Mouse (Mus musculus): ENCODE results near the gene Hoxb2. TPM values are rescaled to one million over a fixed set of nuclear protein-coding genes. Genes with fewer than 3 reads are reported as not detected.
A peak's percentile ranks its signal among the peaks of the same experiment; 100 is the strongest.

Gene Hoxb2
- 45.7 and 45.9 TPM in 2 replicates for polyA plus RNA-seq (2015; fragmentation: Nextera tagmentation; extraction: Ambion mirVana)

- Histone ChIP-seq H3K9me3 (replicated peaks) (no peaks in the 10 kb centered on the region), H3K27me3 (no peaks in the 10 kb centered on the region), H3K9ac (peak within 1 kb of the TSS; percentile 94), H3K4me1 (peaks cover 71% of the 10 kb centered on the region), H3K4me2 (peak within 1 kb of the TSS; percentile 81), H3K27ac (peak within 1 kb of the TSS; percentile 99), H3K36me3 (peaks cover 14% of the 10 kb centered on the region), H3K4me3 (replicated peaks) (peak within 1 kb of the TSS; percentile 68)
- WGBS = 14% methylated on average over 2 of the region's 2 CpGs
- ATAC-seq (replicated peaks; ENCODE audit: low FRiP score) = no peak
Observed at GRCm38 (mm10) chr11:96350341-96350624, at the start of gene Hoxb2. Gene Hoxb2 (plus strand): TSS chr11:96350525.

- peak overlapping the region; percentile 96 for H3K9ac ChIP-seq
- 25% methylated on average over 10 of the region's 10 CpGs for whole genome bisulfite sequencing
- H3K27me3 ChIP-seq = no peaks in the 10 kb centered on the region
- H3K9me3 ChIP-seq (replicated peaks) = no peaks in the 10 kb centered on the region
- peaks cover 24% of the 10 kb centered on the region; the same call in 1 of the 2 replicates for H3K36me3 ChIP-seq
- H3K4me3 ChIP-seq (replicated peaks) = peak overlapping the region; percentile 80
- ATAC-seq (replicated peaks; ENCODE audit: low FRiP score) = no peak
- H3K4me1 ChIP-seq = peaks cover 87% of the 10 kb centered on the region
- H3K4me2 ChIP-seq = peak overlapping the region; percentile 90
- peak overlapping the region; percentile 100 for H3K27ac ChIP-seq
Observed at GRCm38 (mm10) chr11:96301064-96301431, 49.3 kb upstream of the Hoxb2 start.

- Histone ChIP-seq H3K9ac (peak overlapping the region; percentile 96), H3K27me3 (no peaks in the 10 kb centered on the region), H3K36me3 (peaks cover 24% of the 10 kb centered on the region; the same call in 1 of the 2 replicates), H3K4me2 (peak overlapping the region; percentile 90), H3K27ac (peak overlapping the region; percentile 100), H3K4me1 (peaks cover 86% of the 10 kb centered on the region), H3K4me3 (replicated peaks) (peak overlapping the region; percentile 80), H3K9me3 (replicated peaks) (no peaks in the 10 kb centered on the region)
- ATAC-seq (replicated peaks; ENCODE audit: low FRiP score) = no peak
- 4% methylated on average over 15 of the region's 15 CpGs for WGBS
Observed at GRCm38 (mm10) chr11:96301837-96302236, 48.5 kb upstream of the Hoxb2 start.

- H3K4me2 ChIP-seq = peak overlapping the region; percentile 90
- H3K4me1 ChIP-seq = peaks cover 85% of the 10 kb centered on the region
- peak overlapping the region; percentile 96 for H3K9ac ChIP-seq
- H3K4me3 ChIP-seq (replicated peaks) = peak overlapping the region; percentile 80
- H3K36me3 ChIP-seq = peaks cover 24% of the 10 kb centered on the region; the same call in 1 of the 2 replicates
- peak overlapping the region; percentile 100 for H3K27ac ChIP-seq
- no peaks in the 10 kb centered on the region for H3K9me3 ChIP-seq (replicated peaks)
- 15% methylated on average over 23 of the region's 23 CpGs for WGBS
- no peaks in the 10 kb centered on the region for H3K27me3 ChIP-seq
- no peak for ATAC-seq (replicated peaks; ENCODE audit: low FRiP score)
Observed at GRCm38 (mm10) chr11:96302381-96303150, 47.8 kb upstream of the Hoxb2 start.

- H3K4me3 ChIP-seq (replicated peaks) = peak within 1 kb of the TSS; percentile 80
- H3K27ac ChIP-seq = peak within 1 kb of the TSS; percentile 100
- WGBS = under 1% methylated on average over 69 of the region's 69 CpGs
- 0 out of 2 replicates have a peak, but pooled peaks have one; percentile 16 for ATAC-seq (replicated peaks; ENCODE audit: low FRiP score)
- peaks cover 24% of the 10 kb centered on the region; the same call in 1 of the 2 replicates for H3K36me3 ChIP-seq
- no peaks in the 10 kb centered on the region for H3K27me3 ChIP-seq
- H3K4me2 ChIP-seq = peak within 1 kb of the TSS; percentile 90
- peaks cover 82% of the 10 kb centered on the region for H3K4me1 ChIP-seq
- no peaks in the 10 kb centered on the region for H3K9me3 ChIP-seq (replicated peaks)
- H3K9ac ChIP-seq = peak within 1 kb of the TSS; percentile 96
Observed at GRCm38 (mm10) chr11:96303151-96304099, 46.9 kb upstream of the Hoxb2 start, which contains the start of gene Hoxb5. Gene Hoxb5 (plus strand): TSS chr11:96303336.

- ATAC-seq (replicated peaks; ENCODE audit: low FRiP score) = no peak
- Histone ChIP-seq H3K4me1 (peaks cover 85% of the 10 kb centered on the region), H3K4me3 (replicated peaks) (peak overlapping the region; percentile 80), H3K9ac (peak overlapping the region; percentile 96), H3K27me3 (no peaks in the 10 kb centered on the region), H3K36me3 (peaks cover 24% of the 10 kb centered on the region; the same call in 1 of the 2 replicates), H3K27ac (peak overlapping the region; percentile 100), H3K4me2 (peak overlapping the region; percentile 90), H3K9me3 (replicated peaks) (no peaks in the 10 kb centered on the region)
- 12% methylated on average over 38 of the region's 38 CpGs for WGBS
Observed at GRCm38 (mm10) chr11:96304381-96305195, 45.7 kb upstream of the Hoxb2 start.

GRCm38 (mm10) chr11:96305505-96306182 lies 44.7 kb upstream of the Hoxb2 start:
- Histone ChIP-seq H3K4me2 (peak overlapping the region; percentile 90), H3K4me3 (replicated peaks) (peak overlapping the region; percentile 80), H3K9ac (peak overlapping the region; percentile 96), H3K27me3 (no peaks in the 10 kb centered on the region), H3K27ac (peak overlapping the region; percentile 100), H3K9me3 (replicated peaks) (no peaks in the 10 kb centered on the region), H3K36me3 (peaks cover 21% of the 10 kb centered on the region; the same call in 1 of the 2 replicates), H3K4me1 (peaks cover 85% of the 10 kb centered on the region)
- WGBS = 26% methylated on average over 6 of the region's 6 CpGs
- ATAC-seq (replicated peaks; ENCODE audit: low FRiP score) = no peak

- Histone ChIP-seq H3K36me3 (peaks cover 15% of the 10 kb centered on the region; the same call in 1 of the 2 replicates), H3K9ac (peak overlapping the region; percentile 96), H3K4me1 (peaks cover 86% of the 10 kb centered on the region), H3K27ac (peak overlapping the region; percentile 100), H3K27me3 (no peaks in the 10 kb centered on the region), H3K9me3 (replicated peaks) (no peaks in the 10 kb centered on the region), H3K4me2 (peak overlapping the region; percentile 90), H3K4me3 (replicated peaks) (peak overlapping the region; percentile 80)
- WGBS = 11% methylated on average over 7 of the region's 7 CpGs
- 0 out of 2 replicates have a peak, but pooled peaks have one; percentile 17 for ATAC-seq (replicated peaks; ENCODE audit: low FRiP score)
Observed at GRCm38 (mm10) chr11:96306183-96306907, 44.0 kb upstream of the Hoxb2 start.

- ATAC-seq (replicated peaks; ENCODE audit: low FRiP score) = peak; percentile 86
- 8% methylated on average over 13 of the region's 13 CpGs for WGBS
Observed at GRCm38 (mm10) chr11:96306908-96307269, 43.4 kb upstream of the Hoxb2 start.

GRCm38 (mm10) chr11:96308763-96309162 lies 41.6 kb upstream of the Hoxb2 start:
- peak overlapping the region; percentile 72 for H3K9ac ChIP-seq
- no peaks in the 10 kb centered on the region for H3K27me3 ChIP-seq
- WGBS = 9% methylated on average over 4 of the region's 4 CpGs
- H3K4me3 ChIP-seq (replicated peaks) = peak overlapping the region; percentile 80
- ATAC-seq (replicated peaks; ENCODE audit: low FRiP score) = no peak
- 0 out of 2 replicates have a peak, but pooled peaks cover 4% of the 10 kb centered on the region for H3K36me3 ChIP-seq
- no peaks in the 10 kb centered on the region for H3K9me3 ChIP-seq (replicated peaks)
- peak overlapping the region; percentile 100 for H3K27ac ChIP-seq
- peaks cover 90% of the 10 kb centered on the region for H3K4me1 ChIP-seq
- H3K4me2 ChIP-seq = peak overlapping the region; percentile 90

More at GRCm38 (mm10) chr11:96306908-96307269, 43.4 kb upstream of the Hoxb2 start:
- peaks cover 11% of the 10 kb centered on the region; the same call in 1 of the 2 replicates for H3K36me3 ChIP-seq
- peak overlapping the region; percentile 100 for H3K27ac ChIP-seq
- H3K27me3 ChIP-seq = no peaks in the 10 kb centered on the region
- peak overlapping the region; percentile 96 for H3K9ac ChIP-seq
- H3K9me3 ChIP-seq (replicated peaks) = no peaks in the 10 kb centered on the region
- H3K4me2 ChIP-seq = peak overlapping the region; percentile 90
- H3K4me1 ChIP-seq = peaks cover 84% of the 10 kb centered on the region
- H3K4me3 ChIP-seq (replicated peaks) = peak overlapping the region; percentile 80
